Mouse (Mus musculus) heart, embryonic 14.5 days (tissue): ENCODE results near the gene Smyd1. TPM values are rescaled to one million over a fixed set of nuclear protein-coding genes. Genes with fewer than 3 reads are reported as not detected.

ENCODE experiments used
- ATAC-seq: fragments of 200-750 bp; cut with Nextera tagmentation; 2 replicates; pipeline ENCODE4 v1.8.0; 2017; ENCODE audit warnings: low read depth, moderate TSS enrichment; ENCODE audit not compliant: insufficient number of reproducible peaks, insufficient read depth, low FRiP score
- H3K27ac ChIP-seq, 2 experiments: fragments of 200-500 bp in 1 of 2; fragments of 300-500 bp in 1 of 2; sonication (generic) in 1 of 2; replicated peaks in 1 of 2; 2 replicates each; pipeline ENCODE4 v1.5.1; 2012 to 2014; ENCODE audit warnings: low read depth in 2 of 2, low read length in 2 of 2, control low read depth in 1 of 2, mild to moderate bottlenecking in 1 of 2, mixed read lengths in 1 of 2; ENCODE audit not compliant: control insufficient read depth in 1 of 2, insufficient read depth in 1 of 2
- H3K27me3 ChIP-seq: fragments of 300-500 bp; sonication (generic); 2 replicates; pipeline ENCODE4 v1.6.1; 2014; ENCODE audit warnings: mild to moderate bottlenecking, low read length, control low read depth; ENCODE audit not compliant: control insufficient read depth, insufficient read depth
- H3K36me3 ChIP-seq: fragments of 300-500 bp; sonication (generic); 2 replicates; pipeline ENCODE4 v1.6.1; 2014; ENCODE audit warnings: mild to moderate bottlenecking, control low read depth, low read length, mixed read lengths; ENCODE audit not compliant: control insufficient read depth, insufficient read depth
- H3K4me1 ChIP-seq, 2 experiments: fragments of 200-500 bp in 1 of 2; fragments of 300-500 bp in 1 of 2; sonication (generic) in 1 of 2; 2 replicates each; pipeline ENCODE4 v1.6.1; 2012 to 2014; ENCODE audit warnings: low read length in 2 of 2, control low read depth in 1 of 2, mixed read lengths in 1 of 2; ENCODE audit not compliant: control insufficient read depth in 2 of 2, insufficient read depth in 2 of 2
- H3K4me2 ChIP-seq: fragments of 300-500 bp; sonication (generic); 2 replicates; pipeline ENCODE4 v1.6.1; 2014; ENCODE audit warnings: mild to moderate bottlenecking, low read length
- H3K4me3 ChIP-seq, 2 experiments: fragments of 200-500 bp in 1 of 2; fragments of 300-500 bp in 1 of 2; sonication (generic) in 1 of 2; 2 replicates each; pipeline ENCODE4 v1.5.1; 2012 to 2014; ENCODE audit warnings: low read length in 2 of 2, mild to moderate bottlenecking in 2 of 2, control low read depth in 1 of 2, low read depth in 1 of 2, moderate library complexity in 1 of 2; ENCODE audit not compliant: control insufficient read depth in 1 of 2, insufficient read depth in 1 of 2
- H3K9ac ChIP-seq: fragments of 300-500 bp; sonication (generic); 2 replicates; pipeline ENCODE4 v1.6.1; 2014; ENCODE audit warnings: mild to moderate bottlenecking, low read length
- H3K9me3 ChIP-seq: fragments of 300-500 bp; sonication (generic); 2 replicates; pipeline ENCODE4 v1.6.1; 2016; ENCODE audit warnings: low read length, control low read depth; ENCODE audit not compliant: control insufficient read depth
- WGBS: fragments of 180-500 bp; shearing (Covaris S2); extraction: QIAGEN DNeasy Blood & Tissue Kit; methylation state at CpG from one replicate; pipeline ENCODE4 v1.1.7; 2014; 5-methylcytosine and 5-hydroxymethylcytosine counted together
- polyA plus RNA-seq: library from polyadenylated mRNA; unstranded; fragments of >200 nt; fragmentation: Nextera tagmentation; extraction: Ambion mirVana; gene quantifications from 2 replicates; pipeline ENCODE4 v1.2.1, GENCODE M21; 2014

Gene Smyd1
- polyA plus RNA-seq, 1 experiment from 2014 or later = 147 TPM

- Histone ChIP-seq H3K4me2 (no peak overlapping the region), H3K27me3 (no peaks in the 10 kb centered on the region), H3K36me3 (peaks cover 35% of the 10 kb centered on the region), H3K4me1 (peaks cover 2 to 12% of the 10 kb centered on the region in 2 experiments; a peak in 1 of 4 replicates), H3K9me3 (no peaks in the 10 kb centered on the region), H3K4me3 (no peak overlapping the region), H3K9ac (no peak overlapping the region), H3K27ac (no peak overlapping the region)
- WGBS = 9% methylated on average over 1 of the region's 1 CpGs
- no peak for ATAC-seq
Observed at GRCm38 (mm10) chr6:71257375-71257774, 64.7 kb downstream of the Smyd1 start.

- Histone ChIP-seq H3K27ac (no peak overlapping the region), H3K9ac (no peak overlapping the region), H3K4me1 (peaks cover 3 to 13% of the 10 kb centered on the region in 2 experiments; a peak in 3 of 4 replicates), H3K36me3 (peaks cover 44% of the 10 kb centered on the region), H3K9me3 (no peaks in the 10 kb centered on the region), H3K4me3 (no peak overlapping the region), H3K27me3 (no peaks in the 10 kb centered on the region), H3K4me2 (no peak overlapping the region)
- no peak for ATAC-seq
- 90% methylated on average over 10 of the region's 10 CpGs for WGBS
Observed at GRCm38 (mm10) chr6:71256166-71256565, 65.9 kb downstream of the Smyd1 start.

- Histone ChIP-seq H3K36me3 (peaks cover 50% of the 10 kb centered on the region), H3K27me3 (no peaks in the 10 kb centered on the region), H3K9ac (peak overlapping the region; percentile 52; the same call in 1 of the 2 replicates), H3K9me3 (no peaks in the 10 kb centered on the region), H3K4me2 (peak overlapping the region; percentile 27; the same call in 1 of the 2 replicates), H3K4me1 (peaks cover 10 to 22% of the 10 kb centered on the region in 2 experiments), H3K27ac (peak overlapping the region; percentile 57 to 64), H3K4me3 (no peak overlapping the region)
- WGBS = 48% methylated on average over 6 of the region's 6 CpGs
- ATAC-seq = no peak
Observed at GRCm38 (mm10) chr6:71254456-71254855, 67.6 kb downstream of the Smyd1 start.

DNA sequence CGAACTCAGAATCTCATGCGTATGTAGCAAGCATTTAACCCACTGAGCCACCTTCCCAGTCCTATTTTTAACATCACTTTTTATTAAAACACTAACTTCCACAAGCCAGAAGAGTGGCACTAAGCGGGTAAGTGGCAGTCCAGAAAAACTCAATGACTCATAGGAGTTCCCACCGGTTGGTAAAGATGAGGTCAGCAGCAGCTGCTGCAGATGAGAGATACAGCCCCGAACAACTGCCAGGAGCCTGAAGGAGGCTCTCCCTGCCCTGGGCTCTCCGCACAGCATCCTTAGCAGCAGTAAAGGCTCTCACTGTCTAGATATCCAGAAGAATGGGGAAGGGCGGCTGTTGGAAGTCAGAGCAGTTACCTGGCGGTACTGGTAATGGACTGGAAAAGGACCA lies 71.1 kb downstream of the Smyd1 start:
- Histone ChIP-seq H3K9me3 (no peaks in the 10 kb centered on the region), H3K36me3 (peaks cover 30% of the 10 kb centered on the region), H3K27ac (peak overlapping the region; percentile 10 to 33; a peak in 2 of 4 replicates), H3K27me3 (no peaks in the 10 kb centered on the region), H3K4me1 (peaks cover 21 to 32% of the 10 kb centered on the region in 2 experiments), H3K4me2 (no peak overlapping the region), H3K9ac (no peak overlapping the region), H3K4me3 (no peak overlapping the region)
- 0 out of 2 replicates have a peak, but pooled peaks have one; percentile 23 for ATAC-seq
- WGBS = 52% methylated on average over 8 of the region's 8 CpGs

GRCm38 (mm10) chr6:71249615-71250014 lies 72.4 kb downstream of the Smyd1 start:
- no peak for ATAC-seq
- no peaks in the 10 kb centered on the region for H3K27me3 ChIP-seq
- peak overlapping the region; percentile 61 to 80 for H3K27ac ChIP-seq
- H3K36me3 ChIP-seq = peaks cover 29% of the 10 kb centered on the region
- 40% methylated on average over 3 of the region's 3 CpGs for WGBS
- H3K4me3 ChIP-seq = no peak overlapping the region
- H3K4me1 ChIP-seq = peaks cover 21 to 32% of the 10 kb centered on the region in 2 experiments
- peak overlapping the region; percentile 35; the same call in 1 of the 2 replicates for H3K9ac ChIP-seq
- H3K9me3 ChIP-seq = no peaks in the 10 kb centered on the region
- H3K4me2 ChIP-seq = no peak overlapping the region

- no peak overlapping the region for H3K4me3 ChIP-seq
- peak overlapping the region; percentile 61 to 80 for H3K27ac ChIP-seq
- H3K4me1 ChIP-seq = peaks cover 21 to 32% of the 10 kb centered on the region in 2 experiments
- 0 out of 2 replicates have a peak, but pooled peaks have one; percentile 15 for ATAC-seq
- no peaks in the 10 kb centered on the region for H3K9me3 ChIP-seq
- peaks cover 29% of the 10 kb centered on the region for H3K36me3 ChIP-seq
- H3K4me2 ChIP-seq = 0 out of 2 replicates have a peak overlapping the region, but pooled peaks have one; percentile 12
- 87% methylated on average over 1 of the region's 1 CpGs for WGBS
- no peaks in the 10 kb centered on the region for H3K27me3 ChIP-seq
- H3K9ac ChIP-seq = peak overlapping the region; percentile 35; the same call in 1 of the 2 replicates
Observed at GRCm38 (mm10) chr6:71248420-71248819, 73.6 kb downstream of the Smyd1 start.

- Histone ChIP-seq H3K4me3 (no peak overlapping the region), H3K9ac (no peak overlapping the region), H3K4me2 (no peak overlapping the region), H3K4me1 (peaks cover 16 to 27% of the 10 kb centered on the region in 2 experiments), H3K27me3 (no peaks in the 10 kb centered on the region), H3K9me3 (no peaks in the 10 kb centered on the region), H3K27ac (no peak overlapping the region), H3K36me3 (peaks cover 27% of the 10 kb centered on the region)
- ATAC-seq = no peak
- WGBS = 86% methylated on average over 3 of the region's 3 CpGs
Observed at GRCm38 (mm10) chr6:71243258-71243657, 78.8 kb downstream of the Smyd1 start.

GRCm38 (mm10) chr6:71242811-71243210 lies 79.2 kb downstream of the Smyd1 start:
- no peak overlapping the region for H3K4me2 ChIP-seq
- H3K27me3 ChIP-seq = no peaks in the 10 kb centered on the region
- ATAC-seq = no peak
- H3K9ac ChIP-seq = no peak overlapping the region
- H3K9me3 ChIP-seq = no peaks in the 10 kb centered on the region
- 44% methylated on average over 1 of the region's 1 CpGs for WGBS
- H3K27ac ChIP-seq = 0 out of 4 replicates have a peak overlapping the region, but pooled peaks of 1 of the 2 experiments have one; percentile 24
- H3K4me3 ChIP-seq = no peak overlapping the region
- peaks cover 31% of the 10 kb centered on the region for H3K36me3 ChIP-seq
- H3K4me1 ChIP-seq = peaks cover 12 to 23% of the 10 kb centered on the region in 2 experiments
